ENCODE assay signal across 13 mouse cellular contexts in genomic region chr5:64472008-64472407, GRCm38 (mm10).
"Had no signal": no experiment of that assay in that cellular context is flagged by ENCODE, and none has a peak within 500 bp of the region (broad histone marks: within the 10 kb centered on the region; RNA-seq: fewer than 3 reads in every experiment).

No protein-coding gene starts in this region.

- H3K9ac ChIP-seq: limb, embryonic 12.5 days; limb, embryonic 15.5 days; liver, embryonic 15.5 days; neural tube, embryonic 13.5 days had no signal

- H3K9me3 ChIP-seq: limb, embryonic 12.5 days; limb, embryonic 15.5 days; liver, embryonic 15.5 days; neural tube, embryonic 13.5 days had no signal

- H3K27ac ChIP-seq: limb, embryonic 12.5 days; limb, embryonic 15.5 days; liver, embryonic 15.5 days; neural tube, embryonic 13.5 days had no signal

- DNase-seq: left cerebral cortex, postnatal 4 days; lung, adult 2 months; lung, postnatal 14 days; lung, postnatal 4 days; midbrain, embryonic 14.5 days; retina, postnatal 1 day; thymus, postnatal 36 days had no signal

- H3K4me2 ChIP-seq: limb, embryonic 12.5 days; limb, embryonic 15.5 days; liver, embryonic 11.5 days; liver, embryonic 15.5 days; midbrain, embryonic 11.5 days; neural tube, embryonic 13.5 days had no signal

- H3K27me3 ChIP-seq: limb, embryonic 12.5 days; limb, embryonic 15.5 days; liver, embryonic 15.5 days had no signal

- H3K36me3 ChIP-seq: limb, embryonic 12.5 days; limb, embryonic 15.5 days; liver, embryonic 15.5 days; neural tube, embryonic 13.5 days had no signal

- H3K4me1 ChIP-seq: limb, embryonic 12.5 days; limb, embryonic 15.5 days; liver, embryonic 15.5 days; neural tube, embryonic 13.5 days had no signal

- H3K4me3 ChIP-seq: limb, embryonic 12.5 days; limb, embryonic 15.5 days; liver, embryonic 15.5 days; neural tube, embryonic 13.5 days had no signal
